Mouse (Mus musculus): ENCODE data around the gene S1pr3.

S1pr3 gene

DNA sequence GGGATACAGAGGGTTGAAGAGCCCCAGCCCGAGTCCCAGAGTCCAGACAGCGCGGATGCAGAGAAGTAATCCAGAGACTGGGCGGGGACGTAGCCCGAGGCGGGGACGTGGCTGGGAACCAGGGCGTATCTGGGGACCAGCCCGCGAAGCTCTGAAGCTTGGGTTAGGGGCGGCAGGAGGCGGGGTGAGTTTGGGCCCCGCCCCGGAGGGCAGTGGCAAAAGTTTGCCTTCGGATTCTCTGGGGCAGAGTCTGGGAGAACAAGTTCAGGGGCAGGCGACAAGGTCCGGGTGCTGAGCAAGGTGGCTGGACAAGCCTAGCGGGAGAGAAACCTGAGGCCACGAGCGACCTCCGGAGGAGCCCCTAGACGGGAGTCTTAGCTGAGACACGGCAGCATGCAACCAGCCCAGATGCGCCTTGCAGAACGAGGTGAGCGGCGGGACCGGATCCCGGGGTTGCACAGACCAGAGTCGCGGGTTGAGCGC lies at the start of gene S1pr3:
Gene S1pr3, plus strand, starts transcription at position 121 of the 483 bp plus-strand sequence.
- no peak for DNase-seq (ENCODE audit: low spot score)

DNA sequence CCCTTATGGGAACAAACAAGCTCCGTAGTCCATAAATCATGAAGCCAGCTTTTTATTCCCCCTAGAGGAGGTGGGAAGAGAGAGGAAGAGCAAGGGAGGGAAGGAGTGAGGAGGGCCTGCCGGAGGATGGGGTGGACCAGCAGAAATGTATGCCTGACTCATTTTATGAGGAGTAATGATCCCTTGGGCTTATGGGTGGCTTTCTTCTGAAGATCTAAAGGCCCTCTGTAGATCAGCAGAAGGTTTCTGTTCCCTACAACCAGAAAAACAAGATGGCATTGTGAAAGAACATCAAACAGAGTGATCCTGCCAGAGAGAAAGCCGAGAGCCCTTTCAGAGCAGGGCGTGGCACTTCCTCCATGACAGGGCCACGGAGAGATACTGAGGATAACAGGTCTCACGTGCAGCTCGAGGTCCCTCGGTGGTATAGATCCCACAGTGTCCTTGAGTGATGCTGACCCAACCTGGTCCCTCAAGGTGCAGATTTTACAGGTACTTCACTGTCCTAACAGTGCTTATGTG lies 47.9 kb upstream of the S1pr3 start:
- no peak for DNase-seq (ENCODE audit: low spot score)

DNA sequence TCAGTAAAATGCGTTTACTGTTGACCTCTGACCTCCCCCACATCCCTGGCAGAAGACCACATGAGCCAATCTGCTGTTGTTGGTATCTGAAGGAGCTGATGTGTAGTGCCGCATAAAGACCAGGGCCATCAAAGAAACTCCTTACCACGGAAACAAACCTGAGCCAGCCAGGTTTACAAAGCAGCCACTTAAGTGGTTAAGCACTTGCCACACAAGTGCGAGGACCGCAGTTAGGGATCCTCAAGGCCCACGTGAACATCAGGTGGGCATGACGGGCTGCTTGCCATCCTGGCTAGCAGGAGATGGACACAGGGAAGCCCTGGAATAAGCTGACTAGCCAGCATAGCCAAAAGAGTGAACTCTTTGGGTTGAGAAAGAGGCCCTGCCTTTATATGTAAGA lies 45.0 kb upstream of the S1pr3 start:
- DNase-seq (ENCODE audit: low spot score) = no peak

DNA sequence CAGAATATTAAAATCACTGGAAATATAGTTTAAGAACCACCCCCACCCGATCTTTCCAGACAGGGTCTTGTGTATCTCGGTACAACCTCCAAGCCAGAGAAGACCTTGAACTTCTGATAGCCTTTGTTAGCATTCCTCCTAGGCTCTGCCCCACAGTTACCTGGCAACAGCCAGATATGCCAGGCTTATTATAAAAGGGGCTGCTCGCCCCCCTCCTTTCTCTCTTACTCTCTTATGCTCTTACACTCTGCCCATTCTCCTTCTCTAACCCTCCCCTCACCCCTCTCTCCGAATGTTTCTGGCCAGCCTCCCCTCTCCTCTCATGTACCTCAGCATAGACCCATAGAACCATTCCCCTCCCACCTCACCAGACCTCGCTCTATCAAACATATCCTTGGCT lies 44.5 kb upstream of the S1pr3 start:
- no peak for DNase-seq (ENCODE audit: low spot score)

- no peak for DNase-seq (ENCODE audit: low spot score)
Observed at GRCm38 (mm10) chr13:51365191-51365590, 43.2 kb upstream of the S1pr3 start.

DNA sequence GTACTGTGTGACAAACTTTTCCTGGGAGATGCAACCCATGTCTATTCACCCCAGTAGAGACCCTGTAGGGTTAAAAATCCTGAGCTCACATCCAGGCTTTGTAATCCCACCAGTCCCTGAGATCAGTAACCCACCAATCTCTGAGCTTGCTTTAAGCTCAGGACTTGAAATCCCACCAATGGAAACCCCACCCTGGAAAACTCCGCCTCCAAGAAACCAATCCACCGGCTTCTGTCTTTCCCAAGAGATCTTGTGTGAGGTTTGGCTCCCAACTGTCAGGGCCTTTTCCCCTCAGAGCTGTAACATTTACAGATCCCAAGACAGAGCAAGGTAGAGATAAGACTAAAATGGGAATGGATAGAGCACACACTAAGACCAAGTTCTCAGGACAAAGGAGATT lies 40.1 kb upstream of the S1pr3 start:
- no peak for DNase-seq (ENCODE audit: low spot score)

DNA sequence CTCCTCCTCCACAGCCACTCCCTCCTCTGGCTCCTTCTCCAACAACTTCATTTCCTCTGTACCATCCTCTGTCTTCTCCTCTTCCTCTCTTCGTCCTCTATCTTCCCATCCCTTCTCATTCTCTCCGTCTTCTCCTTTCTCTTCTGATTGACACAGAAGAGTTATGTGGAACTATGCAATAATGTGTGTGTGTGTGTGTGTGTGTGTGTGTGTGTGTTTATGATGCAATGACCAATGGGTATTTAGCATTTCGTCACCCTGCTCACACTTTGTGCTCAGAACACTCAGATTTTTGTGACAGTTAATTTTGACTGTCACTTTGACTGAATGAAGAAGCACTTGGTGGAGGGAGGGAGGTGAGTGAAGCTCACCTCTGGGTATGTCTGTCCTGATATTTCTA lies 39.1 kb upstream of the S1pr3 start:
- DNase-seq (ENCODE audit: low spot score) = no peak

- DNase-seq (ENCODE audit: low spot score) = no peak
Observed at GRCm38 (mm10) chr13:51373086-51373485, 35.4 kb upstream of the S1pr3 start.

GRCm38 (mm10) chr13:51374026-51374807 lies 34.2 kb upstream of the S1pr3 start:
- DNase-seq (ENCODE audit: low spot score) = no peak

DNA sequence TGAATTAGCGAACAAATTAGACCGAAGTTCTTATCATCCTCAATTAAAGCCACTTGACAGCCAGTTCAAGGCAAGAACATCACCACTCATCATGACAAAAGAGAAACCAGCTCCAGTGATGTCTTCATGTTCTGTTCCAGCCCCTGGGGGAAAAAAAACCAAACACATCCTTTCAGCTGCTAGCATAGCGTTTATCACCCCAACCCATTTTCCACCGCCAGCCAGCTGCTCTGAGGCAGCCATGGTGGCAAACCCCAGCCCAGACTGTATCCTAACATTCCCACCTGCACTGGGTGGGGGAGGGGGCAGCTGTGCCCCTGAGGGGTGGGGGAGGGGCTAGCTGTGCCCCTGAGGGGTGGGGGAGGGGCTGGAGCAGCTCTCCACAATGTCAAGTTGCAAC lies 30.3 kb upstream of the S1pr3 start:
- no peak for DNase-seq (ENCODE audit: low spot score)

DNA sequence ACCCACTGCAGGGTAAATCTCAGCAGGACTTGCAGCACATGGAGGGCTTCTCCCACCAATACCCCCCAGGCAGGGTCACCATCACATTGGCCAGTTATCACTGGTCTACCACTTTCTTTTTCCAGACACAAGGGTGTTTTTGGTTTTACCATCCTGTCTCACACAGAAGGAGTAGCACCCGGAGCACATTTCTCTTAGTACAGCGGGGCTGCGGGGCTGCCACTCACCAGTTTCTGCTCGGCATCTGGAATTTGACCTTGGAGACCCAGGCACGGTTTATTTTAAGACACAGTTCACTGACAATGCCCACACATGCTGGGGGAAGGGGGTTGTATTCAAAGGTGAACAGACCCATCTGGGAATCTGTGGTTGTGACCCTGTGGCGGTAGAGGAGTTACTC lies 28.8 kb upstream of the S1pr3 start:
- DNase-seq (ENCODE audit: low spot score) = no peak

DNA sequence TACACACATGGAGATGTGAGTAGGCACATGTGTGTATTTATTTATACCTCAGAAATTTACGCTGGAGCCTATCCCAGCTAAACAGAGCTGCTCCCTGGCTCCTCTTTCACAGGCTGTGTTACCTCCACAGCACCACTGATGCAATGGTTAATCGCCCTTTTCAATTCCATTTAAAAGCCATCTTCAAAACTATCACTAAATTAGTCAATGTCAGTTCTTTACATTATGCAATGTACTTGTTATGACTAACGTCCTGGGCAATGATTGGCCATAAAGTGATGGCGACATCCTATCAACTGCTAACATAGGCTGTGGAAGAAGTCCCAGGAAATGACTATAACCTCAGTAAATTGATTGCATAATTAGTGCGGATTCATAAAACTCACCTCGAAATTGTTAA lies 26.9 kb upstream of the S1pr3 start:
- DNase-seq (ENCODE audit: low spot score) = no peak

DNA sequence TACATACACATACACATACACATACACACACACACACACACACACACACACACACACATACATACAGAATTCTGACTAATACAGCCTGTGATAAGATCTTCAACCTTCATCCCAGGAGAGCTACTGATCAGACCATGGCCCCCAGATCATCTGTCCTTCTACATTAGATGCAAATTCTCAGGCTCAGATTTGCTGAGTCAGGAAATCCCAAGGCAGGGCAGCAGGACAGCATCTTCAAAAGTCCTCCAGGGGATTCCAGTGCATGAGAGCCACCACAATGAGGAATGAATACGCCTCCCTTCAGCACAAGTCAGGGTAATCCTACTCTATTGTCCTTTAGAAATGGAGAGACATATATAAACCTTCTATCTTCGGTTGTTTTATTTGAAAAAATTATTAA lies 23.5 kb upstream of the S1pr3 start:
- no peak for DNase-seq (ENCODE audit: low spot score)

DNA sequence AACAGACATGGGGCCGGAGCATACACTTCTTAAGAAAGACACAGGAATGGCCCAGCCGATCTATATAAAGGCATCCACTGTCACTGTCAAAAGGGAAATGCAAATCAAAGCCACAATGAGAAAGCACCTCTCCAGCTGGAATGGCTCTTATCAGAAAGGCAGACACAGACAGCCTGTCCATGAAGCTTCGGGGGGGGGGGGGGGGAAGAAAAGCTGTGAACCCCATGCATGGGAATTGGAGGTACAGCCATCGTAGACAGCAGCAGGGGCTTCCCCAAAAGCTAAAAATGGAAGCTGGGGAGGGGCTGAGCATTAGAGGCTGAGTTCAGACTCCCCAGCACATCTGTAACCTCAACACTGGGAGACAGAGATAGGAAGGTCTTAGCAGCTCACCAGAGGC lies 20.5 kb upstream of the S1pr3 start:
- no peak for DNase-seq (ENCODE audit: low spot score)

DNA sequence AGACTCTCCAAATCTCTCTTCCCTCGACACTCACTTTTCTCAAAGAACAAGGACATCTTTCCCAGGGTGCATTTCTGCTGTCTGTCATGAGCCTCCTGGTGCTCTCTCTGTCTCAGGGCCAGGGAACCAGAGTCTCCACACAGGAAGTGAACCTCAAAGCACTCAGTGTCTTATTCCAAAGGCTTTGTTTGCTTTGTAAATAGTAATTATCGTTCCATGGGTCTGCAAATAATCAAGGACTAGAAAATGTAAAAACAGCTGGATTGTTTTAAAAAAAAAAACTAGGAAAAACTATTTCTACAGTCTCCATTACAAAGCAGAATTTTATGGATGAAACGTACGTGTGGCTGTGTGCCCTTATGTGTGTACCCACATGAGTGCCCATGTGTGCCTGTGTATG lies 18.0 kb upstream of the S1pr3 start:
- no peak for DNase-seq (ENCODE audit: low spot score)

- no peak for DNase-seq (ENCODE audit: low spot score)
Observed at GRCm38 (mm10) chr13:51391359-51391916, 17.0 kb upstream of the S1pr3 start.

DNA sequence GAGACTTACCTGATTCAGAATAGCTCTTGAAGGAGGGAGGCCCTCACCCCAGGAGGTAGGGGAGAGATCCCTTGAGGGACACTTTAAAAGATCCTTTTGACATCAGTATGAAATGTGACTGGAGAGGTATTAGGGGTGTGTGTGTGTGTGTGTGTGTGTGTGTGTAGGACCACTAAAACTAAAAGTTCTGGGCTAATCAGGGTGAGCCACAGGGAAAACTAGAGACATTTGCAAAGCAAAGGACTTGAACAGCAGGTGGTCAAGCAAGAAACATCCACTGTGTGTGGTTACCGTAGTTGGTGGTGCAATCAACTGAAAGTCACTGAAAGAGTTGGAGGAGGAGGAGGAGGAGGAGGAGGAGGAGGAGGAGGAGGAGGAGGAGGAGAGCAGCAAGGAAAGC lies 16.2 kb upstream of the S1pr3 start:
- no peak for DNase-seq (ENCODE audit: low spot score)

GRCm38 (mm10) chr13:51397861-51398260 lies 10.6 kb upstream of the S1pr3 start:
- DNase-seq (ENCODE audit: low spot score) = peak; percentile 21

- no peak for DNase-seq (ENCODE audit: low spot score)
Observed at GRCm38 (mm10) chr13:51399562-51399961, 8.9 kb upstream of the S1pr3 start.

- DNase-seq (ENCODE audit: low spot score) = no peak
Observed at GRCm38 (mm10) chr13:51400186-51400719, 8.2 kb upstream of the S1pr3 start.

DNA sequence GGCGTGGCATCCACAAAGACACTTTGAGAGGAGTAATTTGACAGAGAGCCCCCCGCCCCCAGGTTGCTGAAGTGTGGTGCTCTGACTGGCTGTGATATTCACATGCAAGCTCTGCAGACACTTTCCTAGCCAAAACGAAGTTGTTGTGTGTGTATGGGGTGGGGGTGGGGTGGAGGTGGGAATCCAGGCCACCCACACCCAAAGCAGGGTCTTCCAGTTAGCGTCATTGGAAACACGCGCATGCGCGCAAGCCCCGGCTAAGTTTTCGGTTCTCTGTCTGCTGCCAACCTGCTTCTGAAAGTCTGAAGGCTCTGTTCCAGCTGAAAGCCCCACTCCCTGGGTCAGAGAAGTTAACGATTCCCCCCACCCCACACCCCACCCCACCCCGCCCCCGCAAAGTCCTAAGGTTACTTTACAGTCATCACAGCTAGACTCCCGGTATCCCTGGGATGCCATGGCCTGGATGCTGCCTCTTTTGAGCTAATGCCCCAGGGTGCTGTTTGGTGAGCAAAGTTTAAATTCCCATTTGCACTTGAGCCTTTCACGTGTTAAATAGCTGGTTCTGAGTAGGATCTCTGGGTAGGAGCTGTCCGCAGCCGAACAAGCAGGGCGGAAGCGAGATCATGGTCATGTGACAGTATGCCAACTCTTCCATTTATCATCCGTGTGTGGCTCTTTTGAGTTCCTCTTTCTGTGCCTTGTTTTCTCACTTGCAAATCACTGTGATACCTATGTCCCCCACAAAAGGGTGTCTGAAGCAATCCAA lies 7.5 kb upstream of the S1pr3 start:
- DNase-seq (ENCODE audit: low spot score) = no peak

DNA sequence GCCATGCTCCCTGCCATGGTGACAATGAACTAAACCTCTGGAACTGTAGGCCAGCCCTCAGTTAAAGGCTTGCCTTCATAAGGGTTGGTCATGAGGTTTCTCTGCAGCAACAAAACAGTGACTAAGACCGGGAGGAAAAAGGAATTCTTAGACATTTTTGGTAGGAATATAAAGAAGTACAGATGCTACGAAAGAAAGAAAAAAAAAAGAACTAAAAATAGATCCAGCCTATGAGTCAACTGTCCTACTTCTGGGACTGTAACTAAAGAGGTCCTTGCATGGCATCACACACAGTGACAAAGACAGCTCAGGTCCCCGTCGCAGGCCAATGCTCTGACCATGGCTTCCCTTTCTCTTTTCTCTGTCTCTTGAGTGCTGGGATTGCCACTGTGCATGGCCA lies 3.9 kb upstream of the S1pr3 start:
- no peak for DNase-seq (ENCODE audit: low spot score)

Measured in spleen, adult 12 weeks (tissue).